Mouse (Mus musculus) Patski (cell line): Measurements from ENCODE around the gene Vps37c. TPM values are rescaled to one million over a fixed set of nuclear protein-coding genes. Genes with fewer than 3 reads are reported as not detected.

ENCODE experiments used
- ATAC-seq: fragments of 100-300 bp; one replicate; pipeline ENCODE4 v1.8.0; 2021
- CTCF ChIA-PET: fragments of 350-600 bp; sonication (Branson Sonifier 250); formaldehyde crosslinking; loops from one replicate; lab custom pipeline; 2022; ENCODE audit warnings: inconsistent platforms; lab: Charles Lee
- POLR2A ChIA-PET: fragments of 350-600 bp; sonication (Branson Sonifier 250); formaldehyde crosslinking; loops from one replicate; lab custom pipeline; 2022; ENCODE audit warnings: antibody characterized with exemption, inconsistent platforms; lab: Charles Lee
- DNase-seq: peaks from one replicate; pipeline ENCODE4 v3.0.0-alpha.2; 2011; ENCODE audit warnings: low read depth, low spot score
- H3K27me3 ChIP-seq: fragments of 371-371 bp; one replicate; pipeline ENCODE4 v1.5.1; 2021
- CTCF ChIP-seq: fragments of 100-300 bp; IDR thresholded peaks from one replicate; pipeline ENCODE4 v1.5.1; 2021
- in situ Hi-C: fragments of 300-500 bp; cut with MboI; formaldehyde crosslinking; loops from 3 replicates; pipeline ENCODE4 v1.11.1; 2018; ENCODE audit warnings: low pct_unique_long_range_greater_than_20kb, mixed read lengths
- polyA plus RNA-seq: library from polyadenylated mRNA; unstranded; gene quantifications from one replicate; pipeline ENCODE4 v1.2.3, GENCODE M21; 2021

Vps37c gene
- polyA plus RNA-seq, 1 experiment from 2014 or later, result 52.9 TPM

- DNase-seq (no peak), ATAC-seq (no peak)
- in situ Hi-C loops, result no loop called here
- CTCF ChIA-PET, result interaction anchor here (5.2 kb wide), 1 partner anchor 10 kb away, joined by 26 read pairs; no protein-coding TSS in a partner anchor
- no peaks in the 10 kb centered on the region for H3K27me3 ChIP-seq
- no peak for TF ChIP-seq CTCF
- POLR2A ChIA-PET, result interaction anchor here (0.9 kb wide), 1 partner anchor 10 kb away, joined by 4 read pairs; no protein-coding TSS in a partner anchor
Measured at GRCm38 (mm10) chr19:10698131-10698991, 9.8 kb downstream of the Vps37c start.

- H3K27me3 ChIP-seq, result no peaks in the 10 kb centered on the region
- DNase-seq (no peak), ATAC-seq (no peak)
- no peak for TF ChIP-seq CTCF
- POLR2A ChIA-PET, result interaction anchor here (1.0 to 2.1 kb wide), 2 partner anchors 8 to 16 kb away, joined by 3 to 5 read pairs; no protein-coding TSS in a partner anchor
- CTCF ChIA-PET, result interaction anchor here (1.8 kb wide), 1 partner anchor 9 kb away, joined by 7 read pairs; no protein-coding TSS in a partner anchor
- in situ Hi-C loops, result no loop called here
Measured at GRCm38 (mm10) chr19:10699851-10700250, 11.3 kb downstream of the Vps37c start.

- in situ Hi-C loops, result no loop called here
- DNase-seq (no peak), ATAC-seq (peak; percentile 23)
- CTCF ChIA-PET, result interaction anchor here (1.8 kb wide), 1 partner anchor 8 kb away, joined by 7 read pairs; no protein-coding TSS in a partner anchor
- no peak for TF ChIP-seq CTCF
- H3K27me3 ChIP-seq, result no peaks in the 10 kb centered on the region
- POLR2A ChIA-PET, result interaction anchor here (2.1 kb wide), 1 partner anchor 9 kb away, joined by 5 read pairs; no protein-coding TSS in a partner anchor
Measured at GRCm38 (mm10) chr19:10701013-10701726, 12.6 kb downstream of the Vps37c start.

- no peaks in the 10 kb centered on the region for H3K27me3 ChIP-seq
- DNase-seq (no peak), ATAC-seq (no peak)
- ChIA-PET POLR2A (no interaction called here), CTCF (interaction anchor here (1.1 kb wide), 1 partner anchor 100 kb away, joined by 3 read pairs; no protein-coding TSS in a partner anchor)
- in situ Hi-C loops, result no loop called here
- no peak for TF ChIP-seq CTCF
Measured at GRCm38 (mm10) chr19:10702125-10702524, 13.6 kb downstream of the Vps37c start.

GRCm38 (mm10) chr19:10703470-10703869 is 14.9 kb downstream of the Vps37c start:
- TF ChIP-seq CTCF, result no peak
- DNase-seq (no peak), ATAC-seq (no peak)
- in situ Hi-C loops, result no loop called here
- H3K27me3 ChIP-seq, result no peaks in the 10 kb centered on the region
- ChIA-PET POLR2A (no interaction called here), CTCF (interaction anchor here (1.1 to 1.3 kb wide), 2 partner anchors 24 to 101 kb away, joined by 3 read pairs; no protein-coding TSS in a partner anchor)

GRCm38 (mm10) chr19:10707087-10707875 is 18.7 kb downstream of the Vps37c start:
- in situ Hi-C loops, result no loop called here
- TF ChIP-seq CTCF, result no peak
- H3K27me3 ChIP-seq, result no peaks in the 10 kb centered on the region
- ChIA-PET POLR2A (interaction anchor here (1.2 to 3.2 kb wide), 3 partner anchors 16 to 29 kb away, joined by 4 to 12 read pairs (median 6); partner anchors contain the start of gene Pga5), CTCF (interaction anchor here (0.8 to 9.5 kb wide), 4 partner anchors 11 to 40 kb away, joined by 3 to 229 read pairs (median 21); partner anchors contain the start of genes Pga5 and Vps37c)
- DNase-seq (no peak), ATAC-seq (no peak)

GRCm38 (mm10) chr19:10707881-10708280 is 19.3 kb downstream of the Vps37c start:
- POLR2A ChIA-PET, result interaction anchor here (1.2 to 3.2 kb wide), 3 partner anchors 17 to 168 kb away, joined by 4 to 12 read pairs (median 6); partner anchors contain the start of gene Pga5
- TF ChIP-seq CTCF, result no peak
- in situ Hi-C loops, result no loop called here
- no peaks in the 10 kb centered on the region for H3K27me3 ChIP-seq
- CTCF ChIA-PET, result interaction anchor here (0.8 to 9.5 kb wide), 6 partner anchors 12 to 116 kb away, joined by 3 to 229 read pairs (median 10); partner anchors contain the start of genes Pga5 and Vps37c
- DNase-seq (no peak), ATAC-seq (no peak)

GRCm38 (mm10) chr19:10708900-10709299 is 20.4 kb downstream of the Vps37c start:
- H3K27me3 ChIP-seq, result no peaks in the 10 kb centered on the region
- POLR2A ChIA-PET, result interaction anchor here (0.9 to 3.2 kb wide), 6 partner anchors 11 to 167 kb away, joined by 3 to 12 read pairs (median 4); partner anchors contain the start of gene Pga5
- CTCF ChIA-PET, result interaction anchor here (0.7 to 9.5 kb wide), 19 partner anchors 9 to 270 kb away, joined by 3 to 229 read pairs (median 6); partner anchors contain the start of genes Pga5 and Vps37c
- no peak for TF ChIP-seq CTCF
- DNase-seq (no peak), ATAC-seq (no peak)
- in situ Hi-C loops, result no loop called here
